Mouse (Mus musculus) cerebellum, adult 8-10 months (tissue): ENCODE data around the gene Ctf1.

Experiments used
- DNase-seq: peaks from one replicate; pipeline ENCODE4 v3.0.0; 2022

Gene Ctf1

GRCm38 (mm10) chr7:127745251-127745651 lies 32.7 kb downstream of the Ctf1 start:
- DNase-seq: peak; percentile 91

- peak; percentile 95 for DNase-seq
Observed at GRCm38 (mm10) chr7:127745652-127746493, 33.3 kb downstream of the Ctf1 start.

DNA sequence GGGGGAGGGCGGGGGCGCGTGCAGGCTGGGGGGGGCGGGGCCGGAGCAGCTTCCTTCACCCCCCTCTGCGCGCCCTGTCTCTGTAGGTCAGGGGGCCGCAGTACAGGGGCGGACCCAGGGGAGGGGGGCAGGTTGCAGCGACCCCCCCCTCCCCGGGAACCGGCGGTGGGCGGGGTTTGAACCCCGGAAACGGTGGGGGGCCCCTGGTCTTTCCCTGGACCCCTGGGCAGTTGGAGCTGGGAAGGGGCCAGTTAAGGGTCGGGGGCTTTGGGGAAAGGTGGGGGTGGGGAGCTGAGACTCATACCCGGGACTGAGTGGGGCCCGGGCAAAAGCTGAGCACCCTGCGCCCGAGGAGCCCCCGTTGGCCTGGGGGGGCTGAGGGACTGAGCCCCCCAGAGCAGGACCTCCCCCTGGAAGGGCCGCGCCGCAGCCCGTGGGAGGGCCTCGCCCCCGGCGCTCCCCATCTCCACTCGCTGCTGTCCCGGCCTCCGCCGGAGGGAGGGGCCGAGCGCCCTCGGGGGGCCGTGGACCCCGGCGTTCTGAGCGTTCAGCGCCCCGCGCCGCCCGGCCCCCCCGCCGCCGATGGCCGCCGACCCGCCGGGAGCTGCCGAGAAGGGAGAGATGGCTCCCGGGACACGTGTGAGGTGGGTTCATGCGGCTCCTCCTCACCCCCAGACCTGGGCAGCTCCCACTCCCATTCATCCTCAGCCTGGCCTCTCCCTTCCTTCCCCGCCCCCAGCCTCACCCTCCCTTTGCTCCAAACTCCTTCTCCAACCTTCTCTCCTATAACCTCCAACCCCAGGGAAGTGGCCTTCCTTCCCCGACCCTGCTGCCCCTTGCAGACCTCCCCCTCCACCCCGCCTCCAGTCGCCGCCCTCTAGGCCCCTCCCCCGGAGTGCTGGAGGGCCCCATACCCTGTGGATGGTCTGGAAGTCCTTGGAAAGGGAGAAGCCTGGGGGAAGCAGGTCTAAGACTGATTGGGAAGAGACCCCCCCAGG lies 34.3 kb downstream of the Ctf1 start:
- peak; percentile 69 for DNase-seq

GRCm38 (mm10) chr7:127747559-127748234 lies 35.2 kb downstream of the Ctf1 start:
- DNase-seq: peak; percentile 45

DNA sequence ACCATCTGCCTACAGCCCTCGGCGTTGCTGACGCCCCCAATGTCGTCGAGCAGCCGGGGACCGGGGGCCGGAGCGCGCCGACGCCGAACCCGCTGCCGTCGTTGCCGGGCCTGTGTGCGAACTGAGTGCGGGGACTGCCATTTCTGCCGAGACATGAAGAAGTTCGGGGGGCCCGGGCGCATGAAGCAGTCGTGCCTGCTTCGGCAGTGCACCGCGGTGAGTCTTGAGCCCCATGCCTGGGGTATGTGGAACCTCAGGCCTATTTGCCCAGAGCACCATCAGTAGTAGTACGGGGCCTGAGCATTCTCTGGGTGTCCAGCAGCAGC lies 35.7 kb downstream of the Ctf1 start:
- DNase-seq: no peak

- peak; percentile 42 for DNase-seq
Observed at GRCm38 (mm10) chr7:127750131-127751127, 37.9 kb downstream of the Ctf1 start.

DNA sequence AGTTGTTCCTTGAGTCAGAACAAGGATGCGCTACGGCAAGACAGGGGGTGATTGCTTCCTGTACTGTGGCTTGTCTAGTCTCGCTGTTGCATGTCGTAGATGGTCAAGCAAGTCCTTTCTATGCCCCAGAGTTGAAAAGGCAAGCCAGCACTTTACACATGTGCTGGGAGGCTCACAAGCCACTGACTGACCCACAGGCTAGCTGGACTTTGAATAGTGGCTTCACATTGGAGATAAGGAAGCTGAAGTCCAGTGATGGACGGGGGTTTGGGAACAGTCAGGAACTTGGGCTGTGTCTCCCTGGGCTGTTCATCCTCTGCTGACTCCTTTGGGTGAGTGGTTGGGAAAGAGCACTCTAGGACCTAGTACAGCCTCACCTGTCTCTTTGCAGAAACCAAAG lies 39.1 kb downstream of the Ctf1 start:
- DNase-seq: no peak

- DNase-seq: peak; percentile 35
Observed at GRCm38 (mm10) chr7:127752069-127752468, 39.5 kb downstream of the Ctf1 start.

DNA sequence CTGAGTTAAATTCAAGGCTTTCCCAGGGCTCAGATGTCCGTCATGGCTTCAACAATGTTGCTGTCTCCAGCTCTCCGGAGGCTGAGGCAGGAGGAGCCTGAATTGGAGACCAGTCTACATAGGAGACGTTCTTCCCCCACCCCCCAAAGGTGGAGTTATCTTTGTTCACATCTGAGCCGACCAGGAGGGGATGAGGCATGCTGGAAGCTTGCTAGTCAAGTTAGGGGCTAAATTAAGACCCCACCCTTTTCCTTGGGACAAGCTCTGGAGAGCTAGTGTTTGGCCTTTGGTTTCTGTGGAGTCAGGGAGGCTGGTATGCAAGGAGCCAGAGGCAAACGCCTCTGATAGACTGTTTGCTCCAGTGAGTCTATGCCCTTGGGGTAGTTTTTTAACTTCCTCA lies 40.6 kb downstream of the Ctf1 start:
- DNase-seq: no peak

- DNase-seq: no peak
Observed at GRCm38 (mm10) chr7:127753741-127754140, 41.2 kb downstream of the Ctf1 start.

GRCm38 (mm10) chr7:127759716-127760115 lies 47.2 kb downstream of the Ctf1 start:
- no peak for DNase-seq

GRCm38 (mm10) chr7:127760478-127760877 lies 47.9 kb downstream of the Ctf1 start:
- DNase-seq: no peak

DNA sequence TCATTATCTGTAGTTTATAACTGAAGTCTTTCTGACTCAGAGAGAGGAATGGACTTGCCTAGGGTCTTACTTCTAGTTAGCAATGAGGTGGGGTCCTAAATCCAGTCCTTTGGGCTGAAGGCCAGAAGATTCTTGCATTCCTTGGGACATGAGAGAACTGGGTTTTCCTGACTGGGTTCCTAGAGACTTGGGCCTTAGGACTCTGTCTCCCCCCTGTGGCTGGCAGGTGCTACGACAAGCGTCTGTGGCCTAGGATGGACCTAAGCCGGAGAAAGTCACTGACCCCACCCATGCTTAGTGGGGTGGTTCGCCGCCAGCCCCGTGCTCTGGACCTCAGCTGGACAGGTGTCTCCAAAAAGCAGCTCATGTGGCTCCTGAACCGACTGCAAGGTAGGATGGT lies 48.5 kb downstream of the Ctf1 start:
- peak; percentile 75 for DNase-seq

DNA sequence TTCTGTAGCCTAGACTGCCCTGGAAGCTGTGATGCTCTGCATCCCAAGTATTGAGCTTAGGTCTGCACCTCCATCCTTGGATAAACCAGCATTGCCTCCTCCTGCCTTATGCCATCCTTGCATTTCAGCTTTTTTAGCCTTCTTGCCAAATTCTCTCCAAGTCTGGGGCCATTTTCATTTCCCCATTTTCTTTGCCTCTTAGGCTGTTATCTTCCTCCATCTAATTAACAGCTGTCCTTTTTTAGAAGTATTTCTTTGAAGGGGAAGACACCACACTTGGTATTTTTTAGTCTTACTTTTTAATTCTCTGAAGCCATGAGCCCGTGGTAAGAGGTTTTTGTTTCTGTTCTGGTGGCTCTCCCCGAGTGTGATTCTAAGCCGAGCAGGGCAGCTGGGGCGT lies 51.1 kb downstream of the Ctf1 start:
- no peak for DNase-seq

DNA sequence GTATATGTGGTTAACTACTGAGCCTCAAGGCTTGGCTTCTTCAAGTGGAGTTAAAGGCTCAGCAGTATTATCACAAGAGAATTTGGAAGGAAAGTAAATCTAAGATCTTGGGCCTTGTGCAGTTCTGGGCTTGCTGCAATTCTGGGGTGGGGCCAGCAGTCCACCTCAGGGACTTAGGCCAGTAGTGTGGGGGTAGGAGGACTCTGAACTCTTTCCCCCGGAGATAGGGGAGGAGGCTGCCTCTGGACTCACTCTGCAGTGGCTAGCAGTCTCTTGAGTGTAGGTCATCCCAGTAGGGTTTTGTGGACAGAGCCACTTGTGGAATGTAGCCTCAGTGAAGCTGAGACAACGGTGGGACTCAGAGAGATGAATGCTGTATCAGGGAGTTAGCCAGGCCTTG lies 53.2 kb downstream of the Ctf1 start:
- no peak for DNase-seq

GRCm38 (mm10) chr7:127766851-127767609 lies 54.5 kb downstream of the Ctf1 start:
- DNase-seq: peak; percentile 23
